Mouse (Mus musculus) CH12.LX (cell line): Measurements from ENCODE around the gene D630003M21Rik. TPM values are rescaled to one million over a fixed set of nuclear protein-coding genes. Genes with fewer than 3 reads are reported as not detected.

Source experiments
- DNase-seq: peaks from one replicate; pipeline ENCODE4 v3.0.0-alpha.2; 2013; ENCODE audit errors: extremely low read depth
- H3K27ac ChIP-seq: 2 replicates; pipeline ENCODE4 v1.5.1; 2012; ENCODE audit warnings: low read depth, mild to moderate bottlenecking, control low read depth, moderate library complexity; ENCODE audit not compliant: insufficient read depth
- H3K27me3 ChIP-seq: replicated peaks from 2 replicates; pipeline ENCODE3; 2012; ENCODE audit warnings: inconsistent platforms
- H3K36me3 ChIP-seq, 2 experiments: replicated peaks in 1 of 2; 2 replicates each; pipeline versions ENCODE3 to v1.6.1; 2012; ENCODE audit warnings: inconsistent platforms in 1 of 2, low read length in 1 of 2, mild to moderate bottlenecking in 1 of 2, mixed read lengths in 1 of 2, moderate library complexity in 1 of 2; ENCODE audit not compliant: control insufficient read depth in 1 of 2, insufficient read depth in 1 of 2
- H3K4me1 ChIP-seq, 2 experiments: 2 replicates each; pipeline ENCODE4 v1.6.1; 2012; ENCODE audit warnings: inconsistent platforms in 1 of 2, moderate library complexity in 1 of 2; ENCODE audit not compliant: insufficient read depth in 2 of 2, control insufficient read depth in 1 of 2
- H3K4me2 ChIP-seq: 2 replicates; pipeline ENCODE4 v1.6.1; 2012; ENCODE audit warnings: low read depth, mild to moderate bottlenecking, control low read depth; ENCODE audit not compliant: poor library complexity, insufficient read depth, severe bottlenecking
- H3K4me3 ChIP-seq, 3 experiments: fragments of 150-350 bp in 1 of 3; sonication (generic) in 1 of 3; replicated peaks in 1 of 3; 2 replicates each; pipeline versions ENCODE3 to v1.5.1; 2011 to 2012; ENCODE audit warnings: low read depth in 2 of 3, low read length in 2 of 3, mild to moderate bottlenecking in 2 of 3, moderate library complexity in 2 of 3, control low read depth in 1 of 3, improper control_type of control experiment in 1 of 3, inconsistent platforms in 1 of 3, mixed read lengths in 1 of 3; ENCODE audit not compliant: poor library complexity in 1 of 3
- H3K79me2 ChIP-seq: replicated peaks from 2 replicates; pipeline ENCODE4 v1.6.1; 2012; ENCODE audit warnings: mild to moderate bottlenecking, moderate library complexity; ENCODE audit not compliant: control insufficient read depth, poor library complexity, insufficient read depth, severe bottlenecking; ENCODE audit errors: extremely low read depth
- H3K9ac ChIP-seq: 2 replicates; pipeline ENCODE4 v1.6.1; 2012; ENCODE audit warnings: low read depth, mild to moderate bottlenecking, control low read depth, moderate library complexity; ENCODE audit not compliant: insufficient read depth
- H3K9me3 ChIP-seq: replicated peaks from 2 replicates; pipeline ENCODE3; 2012; ENCODE audit warnings: low read length, inconsistent platforms, mixed read lengths
- BHLHE40 ChIP-seq: IDR thresholded peaks from 2 replicates; pipeline ENCODE4 v1.6.1; 2011; ENCODE audit warnings: mild to moderate bottlenecking, low read depth, low read length, improper control_type of control experiment
- CHD1 ChIP-seq: IDR thresholded peaks from 2 replicates; pipeline ENCODE4 v1.6.1; 2012; ENCODE audit warnings: low read depth, low read length, improper control_type of control experiment, inconsistent platforms
- CTCF ChIP-seq, 2 experiments: IDR thresholded peaks in 1 of 2; conservative IDR thresholded peaks in 1 of 2; 2 replicates each; pipeline ENCODE4 v1.5.1; 2011 to 2012; ENCODE audit warnings: low read depth in 2 of 2, low read length in 2 of 2, improper control_type of control experiment in 1 of 2, inconsistent platforms in 1 of 2, mild to moderate bottlenecking in 1 of 2, moderate library complexity in 1 of 2
- E2F4 ChIP-seq: IDR thresholded peaks from 2 replicates; pipeline ENCODE4 v1.6.1; 2011; ENCODE audit warnings: low read depth, low read length, improper control_type of control experiment; ENCODE audit not compliant: insufficient replicate concordance
- ELF1 ChIP-seq: IDR thresholded peaks from 2 replicates; pipeline ENCODE4 v1.6.1; 2014; ENCODE audit warnings: low read depth, mild to moderate bottlenecking, inconsistent platforms, low read length, improper control_type of control experiment
- EP300 ChIP-seq: IDR thresholded peaks from 2 replicates; pipeline ENCODE4 v1.6.1; 2011; ENCODE audit warnings: low read length, improper control_type of control experiment
- ETS1 ChIP-seq: conservative IDR thresholded peaks from 2 replicates; pipeline ENCODE4 v1.6.1; 2012; ENCODE audit warnings: low read depth, mild to moderate bottlenecking, inconsistent platforms, low read length, improper control_type of control experiment, moderate library complexity
- GABPA ChIP-seq: IDR thresholded peaks from 2 replicates; pipeline ENCODE4 v1.6.1; 2012; ENCODE audit warnings: low read depth, low read length, improper control_type of control experiment, inconsistent platforms; ENCODE audit not compliant: insufficient replicate concordance
- HCFC1 ChIP-seq: IDR thresholded peaks from 2 replicates; pipeline ENCODE4 v1.6.1; 2012; ENCODE audit warnings: low read depth, mild to moderate bottlenecking, inconsistent platforms, low read length, improper control_type of control experiment
- IRF4 ChIP-seq: IDR thresholded peaks from 2 replicates; pipeline ENCODE4 v1.6.1; 2014; ENCODE audit warnings: low read depth, mild to moderate bottlenecking, inconsistent platforms, low read length, improper control_type of control experiment
- JUND ChIP-seq: conservative IDR thresholded peaks from 2 replicates; pipeline ENCODE4 v1.6.1; 2011; ENCODE audit warnings: low read depth, low read length, improper control_type of control experiment
- MAX ChIP-seq: IDR thresholded peaks from 2 replicates; pipeline ENCODE4 v1.6.1; 2011; ENCODE audit warnings: low read length, improper control_type of control experiment
- MAZ ChIP-seq: IDR thresholded peaks from 2 replicates; pipeline ENCODE4 v1.6.1; 2012; ENCODE audit warnings: low read depth, mild to moderate bottlenecking, inconsistent platforms, low read length, improper control_type of control experiment, moderate library complexity
- MYC ChIP-seq: IDR thresholded peaks from 2 replicates; pipeline ENCODE4 v1.6.1; 2011; ENCODE audit warnings: low read depth, mild to moderate bottlenecking, improper control_type of control experiment, low read length
- PAX5 ChIP-seq: IDR thresholded peaks from 2 replicates; pipeline ENCODE4 v1.6.1; 2012; ENCODE audit warnings: low read length, inconsistent platforms, mixed read lengths
- POLR2A ChIP-seq: IDR thresholded peaks from 2 replicates; pipeline ENCODE4 v1.6.1; 2011; ENCODE audit warnings: low read depth, mild to moderate bottlenecking, improper control_type of control experiment, low read length
- RAD21 ChIP-seq: IDR thresholded peaks from 2 replicates; pipeline ENCODE4 v1.6.1; 2011; ENCODE audit warnings: low read depth, mild to moderate bottlenecking, low read length, improper control_type of control experiment, moderate library complexity
- SIN3A ChIP-seq: IDR thresholded peaks from 2 replicates; pipeline ENCODE4 v1.6.1; 2012; ENCODE audit warnings: low read length, improper control_type of control experiment, inconsistent platforms
- TCF12 ChIP-seq: IDR thresholded peaks from 2 replicates; pipeline ENCODE4 v1.6.1; 2014; ENCODE audit warnings: low read depth, mild to moderate bottlenecking, inconsistent platforms, low read length, improper control_type of control experiment
- UBTF ChIP-seq: IDR thresholded peaks from 2 replicates; pipeline ENCODE4 v1.6.1; 2012; ENCODE audit warnings: low read depth, mild to moderate bottlenecking, inconsistent platforms, low read length, improper control_type of control experiment, moderate library complexity
- ZMIZ1 ChIP-seq: IDR thresholded peaks from 2 replicates; pipeline ENCODE4 v1.6.1; 2012; ENCODE audit warnings: low read depth, mild to moderate bottlenecking, inconsistent platforms, low read length, improper control_type of control experiment
- ZNF384 ChIP-seq: IDR thresholded peaks from 2 replicates; pipeline ENCODE4 v1.6.1; 2012; ENCODE audit warnings: low read depth, low read length, improper control_type of control experiment, inconsistent platforms
- dilution Hi-C: fragments of 300-500 bp; cut with MboI; formaldehyde crosslinking; loops from 2 replicates; pipeline ENCODE4 v1.14.3; 2020; ENCODE audit warnings: low sequenced_read_pairs; ENCODE audit not compliant: extremely low pct_unique_long_range_greater_than_20kb, extremely low pct_ligation_motif_present
- in situ Hi-C: fragments of 300-500 bp; cut with MboI; formaldehyde crosslinking; loops from 3 replicates; pipeline ENCODE4 v1.14.3; 2019; ENCODE audit warnings: low sequenced_read_pairs, low pct_ligation_motif_present, low pct_unique_long_range_greater_than_20kb, mixed read lengths
- polyA plus RNA-seq: library from polyadenylated mRNA; unstranded; fragments of >175 nt; gene quantifications from 2 replicates; pipeline ENCODE4 v1.2.1, GENCODE M21; 2012; ENCODE audit warnings: low read depth; ENCODE audit not compliant: insufficient read length
- total RNA-seq, 2 experiments: library from RNA; depleted of rRNA; stranded (reverse); fragments of 300-350 nt in 1 of 2; fragments of >200 nt in 1 of 2; gene quantifications; 2 replicates each; pipeline ENCODE4 v1.2.3; 2012 to 2014

Gene D630003M21Rik
- total RNA-seq (2012; rRNA removed) (0.29 and 0.93 TPM in 2 replicates), total RNA-seq (2014; rRNA removed) (1.1 and 1.4 TPM in 2 replicates), polyA plus RNA-seq (0.20 and 0.23 TPM in 2 replicates)

DNA sequence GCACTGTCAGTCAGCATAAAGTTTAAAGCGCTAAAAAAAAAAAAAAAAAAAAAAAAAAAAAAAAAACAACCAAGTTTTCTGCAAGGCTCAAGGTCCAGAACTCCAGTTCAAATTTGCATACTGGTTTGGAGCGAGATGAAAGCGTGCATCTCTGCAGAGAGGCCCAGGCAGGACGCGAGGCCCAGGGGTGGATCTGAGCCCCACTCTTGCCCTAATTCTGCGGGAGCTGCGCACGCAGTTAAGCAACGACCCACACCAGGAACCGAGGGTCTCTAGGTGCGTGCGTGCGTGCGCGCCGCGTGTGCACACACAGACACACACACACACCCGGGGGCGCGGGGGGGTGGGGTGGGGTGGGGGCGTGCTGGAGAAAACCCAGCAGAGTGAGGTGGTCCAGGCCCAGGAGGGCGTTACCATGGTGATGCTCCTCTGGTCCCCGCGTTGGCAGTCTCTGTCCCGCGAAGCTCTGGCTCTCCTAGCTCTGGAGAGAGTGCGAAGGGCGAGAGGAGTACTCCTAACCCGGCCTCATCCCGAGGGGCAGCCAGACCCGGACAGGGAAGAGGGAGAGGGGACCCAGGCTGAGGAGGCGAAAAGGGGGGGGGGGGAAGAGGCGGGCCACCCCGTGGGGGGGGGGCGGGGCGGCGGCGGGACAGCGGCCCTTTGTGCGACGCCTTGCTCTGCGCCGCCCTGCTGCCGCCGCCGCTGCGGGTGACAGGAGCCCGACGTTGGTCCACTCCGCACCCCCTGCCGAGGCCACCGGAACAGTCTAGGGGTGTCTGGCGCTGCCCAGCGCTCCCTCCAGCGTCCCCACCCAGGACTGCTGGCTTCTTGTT, at the start of gene D630003M21Rik:
D630003M21Rik (minus strand) TSS at position 553 of the 833 bp plus-strand sequence.
- no peak for DNase-seq
- peaks cover 13 to 55% of the 10 kb centered on the region in 2 experiments for H3K4me1 ChIP-seq
- dilution Hi-C loops, result no loop called here
- TF ChIP-seq TCF12 (no peak), MAZ (no peak), EP300 (no peak), SIN3A (no peak), PAX5 (no peak), IRF4 (no peak), ZNF384 (peak; percentile 95), E2F4 (no peak), ETS1 (no peak), MYC (0 out of 2 replicates have a peak, but pooled peaks have one; percentile 17), ZMIZ1 (no peak), UBTF (no peak), CHD1 (no peak), CTCF (conservative IDR thresholded peaks at IDR 0.05 in 1 of 2, IDR thresholded peaks at IDR 0.05 in 1 of 2; ENCODE audit: low read depth in 2 of 2, low read length in 2 of 2) (no peak), RAD21 (no peak), POLR2A (no peak), MAX (peak; percentile 40; the same call in 1 of the 2 replicates), GABPA (no peak), HCFC1 (no peak), JUND (no peak), BHLHE40 (peak; percentile 58), ELF1 (no peak)
- H3K4me3 ChIP-seq, result peak within 1 kb of the TSS in 1 of 3 experiments; percentile 14
- in situ Hi-C loops, result no loop called here
- no peak within 1 kb of the TSS for H3K9ac ChIP-seq
- H3K27me3 ChIP-seq, result peaks cover 10% of the 10 kb centered on the region
- H3K27ac ChIP-seq, result no peak within 1 kb of the TSS
- peak within 1 kb of the TSS; percentile 52 for H3K4me2 ChIP-seq
- H3K9me3 ChIP-seq, result peaks cover 8% of the 10 kb centered on the region
- H3K79me2 ChIP-seq, result no peaks in the 10 kb centered on the region
- no peaks in the 10 kb centered on the region for H3K36me3 ChIP-seq
